Mouse (Mus musculus) hindbrain, embryonic 15.5 days (tissue): ENCODE measurements at regions not wholly inside any gene's neighbourhood (a gene's known extent, or its start where the extent isn't known, plus 50 kb on each side); places are given as distances from the start of the nearest gene placed in this dataset.
"Not testable (repeated sequence)": the region's sequence is repeated elsewhere in the genome, so short reads cannot be mapped to it uniquely, and the experiment has no call there.

Source experiments
- ATAC-seq: fragments of 200-750 bp; cut with Nextera tagmentation; 2 replicates; pipeline ENCODE4 v1.8.0; 2017; ENCODE audit warnings: low read depth, moderate number of reproducible peaks, moderate TSS enrichment; ENCODE audit not compliant: low FRiP score
- H3K27ac ChIP-seq: fragments of 300-500 bp; sonication (generic); replicated peaks from 2 replicates; pipeline ENCODE4 v1.5.1; 2015; ENCODE audit warnings: mild to moderate bottlenecking, inconsistent platforms
- H3K27me3 ChIP-seq: fragments of 300-500 bp; sonication (generic); 2 replicates; pipeline ENCODE4 v1.6.1; 2015; ENCODE audit warnings: control low read depth, inconsistent platforms
- H3K36me3 ChIP-seq: fragments of 300-500 bp; sonication (generic); 2 replicates; pipeline ENCODE4 v1.6.1; 2015; ENCODE audit warnings: control low read depth, inconsistent platforms
- H3K4me1 ChIP-seq: fragments of 300-500 bp; sonication (generic); replicated peaks from 2 replicates; pipeline ENCODE4 v1.6.1; 2015; ENCODE audit warnings: control low read depth, inconsistent platforms
- H3K4me2 ChIP-seq: fragments of 300-500 bp; sonication (generic); 2 replicates; pipeline ENCODE4 v1.6.1; 2015; ENCODE audit warnings: moderate library complexity, mild to moderate bottlenecking, inconsistent platforms
- H3K4me3 ChIP-seq: fragments of 300-500 bp; sonication (generic); 2 replicates; pipeline ENCODE4 v1.5.1; 2015; ENCODE audit warnings: mild to moderate bottlenecking, inconsistent platforms
- H3K9ac ChIP-seq: fragments of 300-500 bp; sonication (generic); 2 replicates; pipeline ENCODE4 v1.6.1; 2015; ENCODE audit warnings: inconsistent platforms
- H3K9me3 ChIP-seq: fragments of 300-500 bp; sonication (generic); 2 replicates; pipeline ENCODE4 v1.6.1; 2016; ENCODE audit warnings: control low read depth, inconsistent platforms
- WGBS: fragments of 180-500 bp; shearing (Covaris S2); methylation state at CpG from one replicate; pipeline ENCODE4 v1.1.7; 2015; 5-methylcytosine and 5-hydroxymethylcytosine counted together

- no peak for ATAC-seq
- no peak overlapping the region for H3K27ac ChIP-seq
- no peak overlapping the region for H3K4me2 ChIP-seq
- 88% methylated on average over 2 of the region's 2 CpGs for WGBS
- H3K27me3 ChIP-seq, result no peaks in the 10 kb centered on the region
- H3K9ac ChIP-seq, result no peak overlapping the region
- no peak overlapping the region for H3K4me3 ChIP-seq
- peaks cover 7% of the 10 kb centered on the region for H3K4me1 ChIP-seq
- H3K9me3 ChIP-seq, result no peaks in the 10 kb centered on the region
- H3K36me3 ChIP-seq, result no peaks in the 10 kb centered on the region
Measured at GRCm38 (mm10) chr15:62261520-62261919, 1338.7 kb upstream of the A1bg start.

- H3K4me1 ChIP-seq, result peaks cover 7% of the 10 kb centered on the region
- no peak for ATAC-seq
- no peak overlapping the region for H3K27ac ChIP-seq
- H3K36me3 ChIP-seq, result no peaks in the 10 kb centered on the region
- 85% methylated on average over 5 of the region's 5 CpGs for WGBS
- no peak overlapping the region for H3K4me2 ChIP-seq
- no peaks in the 10 kb centered on the region for H3K27me3 ChIP-seq
- H3K9ac ChIP-seq, result no peak overlapping the region
- H3K9me3 ChIP-seq, result no peaks in the 10 kb centered on the region
- no peak overlapping the region for H3K4me3 ChIP-seq
Measured at GRCm38 (mm10) chr15:62258611-62259010, 1335.8 kb upstream of the A1bg start.

GRCm38 (mm10) chr15:62257955-62258354 is 1335.1 kb upstream of the A1bg start:
- Histone ChIP-seq H3K4me2 (no peak overlapping the region), H3K4me1 (peaks cover 7% of the 10 kb centered on the region), H3K27me3 (no peaks in the 10 kb centered on the region), H3K36me3 (no peaks in the 10 kb centered on the region), H3K9me3 (no peaks in the 10 kb centered on the region), H3K27ac (no peak overlapping the region), H3K4me3 (no peak overlapping the region), H3K9ac (no peak overlapping the region)
- 15% methylated on average over 3 of the region's 3 CpGs for WGBS
- ATAC-seq, result peak; percentile 93

- WGBS, result 86% methylated on average over 1 of the region's 1 CpGs
- Histone ChIP-seq H3K4me2 (no peak overlapping the region), H3K27me3 (no peaks in the 10 kb centered on the region), H3K36me3 (no peaks in the 10 kb centered on the region), H3K4me3 (no peak overlapping the region), H3K4me1 (peaks cover 7% of the 10 kb centered on the region), H3K9me3 (no peaks in the 10 kb centered on the region), H3K9ac (no peak overlapping the region), H3K27ac (no peak overlapping the region)
- no peak for ATAC-seq
Measured at GRCm38 (mm10) chr15:62257110-62257667, 1334.4 kb upstream of the A1bg start.

- Histone ChIP-seq H3K27me3 (no peaks in the 10 kb centered on the region), H3K4me1 (peaks cover 7% of the 10 kb centered on the region), H3K4me2 (no peak overlapping the region), H3K9me3 (no peaks in the 10 kb centered on the region), H3K4me3 (no peak overlapping the region), H3K36me3 (no peaks in the 10 kb centered on the region), H3K27ac (no peak overlapping the region), H3K9ac (no peak overlapping the region)
- 82% methylated on average over 5 of the region's 5 CpGs for WGBS
- no peak for ATAC-seq
Measured at GRCm38 (mm10) chr15:62255571-62255970, 1332.8 kb upstream of the A1bg start.

- no peak for ATAC-seq
- Histone ChIP-seq H3K36me3 (no peaks in the 10 kb centered on the region), H3K9ac (no peak overlapping the region), H3K4me2 (no peak overlapping the region), H3K4me1 (peaks cover 7% of the 10 kb centered on the region), H3K9me3 (no peaks in the 10 kb centered on the region), H3K4me3 (no peak overlapping the region), H3K27me3 (no peaks in the 10 kb centered on the region), H3K27ac (no peak overlapping the region)
- WGBS, result 93% methylated on average over 4 of the region's 4 CpGs
Measured at GRCm38 (mm10) chr15:62253724-62254123, 1330.9 kb upstream of the A1bg start.

- H3K9ac ChIP-seq, H3K4me3 ChIP-seq, H3K4me1 ChIP-seq, H3K4me2 ChIP-seq, H3K9me3 ChIP-seq, ATAC-seq, H3K27me3 ChIP-seq, H3K36me3 ChIP-seq, H3K27ac ChIP-seq: not testable (repeated sequence)
- 89% methylated on average over 2 of the region's 2 CpGs for WGBS
Measured at GRCm38 (mm10) chr15:62252078-62252833, 1329.4 kb upstream of the A1bg start.

- no peak overlapping the region for H3K9ac ChIP-seq
- no peaks in the 10 kb centered on the region for H3K4me1 ChIP-seq
- no peaks in the 10 kb centered on the region for H3K27me3 ChIP-seq
- ATAC-seq, result no peak
- no peak overlapping the region for H3K4me2 ChIP-seq
- WGBS, result 37% methylated on average over 4 of the region's 4 CpGs
- H3K9me3 ChIP-seq, result no peaks in the 10 kb centered on the region
- no peak overlapping the region for H3K27ac ChIP-seq
- H3K4me3 ChIP-seq, result no peak overlapping the region
- H3K36me3 ChIP-seq, result no peaks in the 10 kb centered on the region
Measured at GRCm38 (mm10) chr15:62249436-62249835, 1326.6 kb upstream of the A1bg start.

GRCm38 (mm10) chr15:62246561-62247079 is 1323.8 kb upstream of the A1bg start:
- Histone ChIP-seq H3K4me2 (no peak overlapping the region), H3K27ac (no peak overlapping the region), H3K27me3 (no peaks in the 10 kb centered on the region), H3K36me3 (no peaks in the 10 kb centered on the region), H3K9ac (no peak overlapping the region), H3K4me3 (no peak overlapping the region), H3K9me3 (no peaks in the 10 kb centered on the region), H3K4me1 (no peaks in the 10 kb centered on the region)
- no peak for ATAC-seq
- 87% methylated on average over 4 of the region's 4 CpGs for WGBS

- Histone ChIP-seq H3K36me3 (no peaks in the 10 kb centered on the region), H3K27me3 (no peaks in the 10 kb centered on the region), H3K4me1 (no peaks in the 10 kb centered on the region), H3K4me3 (no peak overlapping the region), H3K9ac (no peak overlapping the region), H3K27ac (no peak overlapping the region), H3K9me3 (no peaks in the 10 kb centered on the region), H3K4me2 (no peak overlapping the region)
- 85% methylated on average over 1 of the region's 1 CpGs for WGBS
- ATAC-seq, result no peak
Measured at GRCm38 (mm10) chr15:62245237-62245636, 1322.4 kb upstream of the A1bg start.

GRCm38 (mm10) chr15:62244819-62245218 is 1322.0 kb upstream of the A1bg start:
- no peaks in the 10 kb centered on the region for H3K36me3 ChIP-seq
- H3K4me1 ChIP-seq, result no peaks in the 10 kb centered on the region
- no peak overlapping the region for H3K9ac ChIP-seq
- 94% methylated on average over 3 of the region's 3 CpGs for WGBS
- no peak for ATAC-seq
- H3K9me3 ChIP-seq, result no peaks in the 10 kb centered on the region
- H3K4me2 ChIP-seq, result no peak overlapping the region
- no peak overlapping the region for H3K27ac ChIP-seq
- H3K27me3 ChIP-seq, result no peaks in the 10 kb centered on the region
- H3K4me3 ChIP-seq, result no peak overlapping the region

- over 99% methylated on average over 3 of the region's 3 CpGs for WGBS
- Histone ChIP-seq H3K36me3 (no peaks in the 10 kb centered on the region), H3K4me2 (no peak overlapping the region), H3K9me3 (no peaks in the 10 kb centered on the region), H3K9ac (no peak overlapping the region), H3K27me3 (no peaks in the 10 kb centered on the region), H3K4me1 (no peaks in the 10 kb centered on the region), H3K27ac (no peak overlapping the region), H3K4me3 (no peak overlapping the region)
- ATAC-seq, result no peak
Measured at GRCm38 (mm10) chr15:62240031-62240430, 1317.2 kb upstream of the A1bg start.
